Mouse (Mus musculus) ovary, postnatal 14 days (tissue): ENCODE data around the gene Tlr5.

Experiments
- DNase-seq: peaks from one replicate; pipeline ENCODE4 v3.0.0; 2022; ENCODE audit warnings: low spot score

The Tlr5 gene

DNA sequence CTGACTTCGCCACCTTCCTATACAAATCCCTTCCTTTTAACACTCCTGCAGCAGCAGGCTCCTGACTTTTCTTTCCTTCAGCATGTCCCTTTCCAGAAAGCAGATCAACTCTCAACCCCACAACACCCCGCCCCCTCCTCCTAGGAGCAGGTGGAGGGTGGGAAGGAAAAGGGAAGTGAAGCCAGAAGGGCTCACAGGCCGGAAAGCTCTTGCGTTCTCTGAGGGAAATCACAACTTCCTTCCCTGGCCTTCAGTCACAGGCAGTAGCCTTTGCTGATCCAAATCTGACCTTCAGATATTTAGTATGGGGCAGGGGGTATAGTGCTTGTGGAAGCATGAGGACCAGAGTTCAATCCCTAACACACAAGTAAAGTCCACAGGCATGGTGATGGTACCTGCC is 921 bp upstream of the Tlr5 start:
- DNase-seq, result no peak

DNA sequence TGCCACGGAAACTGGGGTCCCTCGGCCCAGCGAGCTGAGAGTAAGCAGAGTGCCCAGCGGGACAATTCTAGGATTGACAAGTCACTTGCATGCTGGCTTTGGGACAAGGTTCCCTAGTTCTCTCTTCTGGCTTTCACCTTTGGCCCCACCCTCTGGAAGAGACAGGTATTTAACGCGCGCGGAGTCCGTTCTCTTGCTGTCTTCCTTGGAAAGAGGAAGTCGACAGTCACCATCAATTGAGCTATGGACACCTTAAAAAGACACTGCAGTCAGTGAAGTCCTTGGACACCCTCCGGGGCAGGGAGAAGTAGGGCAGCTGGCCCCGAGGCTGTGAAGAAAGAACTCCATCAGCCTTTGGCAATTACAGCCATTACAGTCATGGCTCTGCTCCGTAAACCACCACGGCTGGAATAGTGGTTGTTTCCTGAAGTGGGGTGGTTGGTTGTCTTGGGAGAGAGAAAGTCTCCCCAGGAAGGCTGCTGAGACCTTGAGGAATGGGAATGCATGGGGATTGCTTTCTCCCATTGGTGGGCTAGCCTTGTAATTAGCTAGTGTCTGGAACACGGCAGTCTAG is 546 bp downstream of the Tlr5 start:
- DNase-seq, result no peak

DNA sequence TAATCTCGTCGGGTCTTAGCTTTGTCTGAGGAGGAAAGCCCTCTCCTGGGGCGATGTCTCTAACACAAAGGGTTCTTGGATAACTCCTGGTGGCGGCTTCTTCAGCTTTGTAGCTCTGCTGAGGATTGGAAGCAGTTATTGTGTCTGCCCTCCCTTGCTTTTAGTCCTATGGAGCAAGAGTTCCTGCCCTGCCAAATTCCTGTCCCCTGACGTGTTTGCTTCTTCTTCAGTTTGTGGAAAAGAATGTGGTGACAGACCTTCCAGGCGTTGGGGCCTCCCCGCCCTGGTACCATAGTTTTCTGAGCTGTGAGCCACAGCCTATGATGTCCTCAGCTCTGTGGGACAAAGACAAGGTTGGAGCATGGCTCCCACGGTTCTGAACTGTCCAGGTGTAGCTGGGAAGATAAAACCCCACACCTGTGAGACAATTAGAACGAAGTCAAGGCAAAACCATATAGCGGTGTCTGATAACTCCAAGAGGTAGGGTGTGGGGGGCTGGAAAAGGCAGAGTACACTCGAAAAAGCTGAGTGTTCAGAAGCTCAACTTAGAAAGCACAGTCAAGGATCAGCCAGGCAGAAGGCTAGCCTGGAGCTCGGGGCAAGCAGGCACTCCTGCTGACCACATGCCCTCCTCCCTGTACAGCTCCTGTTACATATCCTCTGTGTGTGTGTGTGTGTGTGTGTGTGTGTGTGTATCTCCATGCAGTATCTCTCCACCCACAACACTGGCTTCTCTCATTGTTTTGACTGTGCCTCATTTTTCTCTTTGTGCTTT is 1.8 kb downstream of the Tlr5 start:
- no peak for DNase-seq

DNA sequence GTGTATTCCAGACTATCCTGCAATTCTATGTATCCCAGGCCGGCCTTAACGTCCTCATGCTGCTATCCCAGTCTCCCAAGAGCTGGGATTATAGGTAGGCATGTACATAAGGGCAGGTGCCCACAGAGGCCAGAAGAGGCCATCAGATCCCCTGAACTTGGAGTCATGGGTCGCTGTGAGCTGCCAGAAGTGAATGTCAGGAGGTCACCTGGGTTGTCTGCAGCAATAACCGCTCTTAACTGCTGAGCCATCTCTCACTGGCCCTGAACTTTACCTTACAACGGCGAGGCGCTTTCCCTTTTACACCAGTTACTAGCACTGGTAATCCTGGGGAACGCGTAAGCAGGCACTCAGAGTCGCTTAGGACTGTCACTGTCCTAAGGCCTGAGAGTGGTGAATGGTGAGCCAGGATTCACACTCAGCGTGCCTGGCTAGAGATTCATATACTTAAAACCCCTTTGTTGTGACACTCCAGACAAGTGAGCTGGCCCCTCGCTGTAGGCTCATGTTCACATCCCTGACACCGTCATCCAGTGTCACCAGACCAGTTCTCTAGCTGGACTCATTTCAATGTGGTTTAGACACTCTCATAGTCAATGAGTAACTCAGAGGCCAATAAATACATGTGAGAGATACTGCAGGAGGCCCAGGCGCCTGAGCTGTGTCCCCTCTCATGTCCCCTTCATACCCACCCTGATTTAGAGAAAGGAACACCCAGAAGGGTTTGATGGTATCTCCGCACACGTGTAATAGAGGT is 2.6 kb downstream of the Tlr5 start:
- DNase-seq, result no peak

DNA sequence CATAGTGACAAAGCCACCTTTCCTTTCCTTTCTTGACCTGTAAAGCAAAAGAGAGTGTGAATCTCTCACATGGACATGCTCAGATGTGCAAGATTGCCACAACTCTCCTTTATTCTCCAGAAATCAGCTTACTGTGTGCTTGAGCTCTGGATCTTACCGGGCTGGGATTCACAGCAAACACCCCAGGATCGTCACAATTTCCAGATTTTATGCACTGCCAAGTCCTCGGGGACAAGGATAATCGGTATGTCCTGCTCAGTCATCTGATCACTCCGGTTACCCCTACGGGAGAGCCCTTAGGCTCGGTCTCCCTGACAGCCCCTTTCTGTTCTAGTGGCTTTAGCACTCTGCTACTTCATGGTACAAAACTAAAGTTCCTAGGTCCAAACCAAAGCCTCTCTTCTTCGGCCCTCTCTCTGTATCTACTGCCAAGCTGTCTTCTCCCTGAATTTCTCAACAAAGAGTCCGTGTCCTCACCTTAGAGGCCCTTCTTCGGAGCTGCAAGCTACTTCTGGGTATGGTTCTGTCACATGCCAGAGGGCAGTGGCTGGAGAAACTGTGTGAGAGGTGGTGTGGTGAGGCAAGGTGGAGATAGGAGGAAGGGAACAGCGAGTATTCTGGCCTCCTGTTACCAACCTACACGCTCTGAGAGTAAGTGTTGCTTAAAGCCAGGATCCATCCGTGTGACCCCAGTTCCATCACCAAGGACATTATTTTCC is 3.4 kb downstream of the Tlr5 start:
- no peak for DNase-seq

DNA sequence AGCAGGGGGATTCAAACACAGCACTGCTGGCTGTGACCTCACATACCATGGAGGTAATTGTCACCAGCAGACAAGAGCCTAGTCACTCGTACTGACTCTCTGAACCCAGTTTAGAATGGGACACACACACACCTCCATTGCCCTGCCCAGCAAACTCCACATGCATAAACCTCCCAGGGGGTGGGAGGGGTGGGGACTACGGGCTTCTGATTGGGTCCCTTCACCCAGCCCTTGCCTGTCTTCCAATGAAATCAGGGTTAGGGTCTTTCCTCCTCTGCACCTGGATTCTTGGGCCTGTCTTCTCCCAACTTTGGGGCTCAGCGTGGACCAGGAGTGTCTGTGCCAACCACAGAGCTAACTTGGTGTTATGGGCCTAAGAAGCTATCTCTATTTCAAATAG is 4.2 kb downstream of the Tlr5 start:
- no peak for DNase-seq

DNA sequence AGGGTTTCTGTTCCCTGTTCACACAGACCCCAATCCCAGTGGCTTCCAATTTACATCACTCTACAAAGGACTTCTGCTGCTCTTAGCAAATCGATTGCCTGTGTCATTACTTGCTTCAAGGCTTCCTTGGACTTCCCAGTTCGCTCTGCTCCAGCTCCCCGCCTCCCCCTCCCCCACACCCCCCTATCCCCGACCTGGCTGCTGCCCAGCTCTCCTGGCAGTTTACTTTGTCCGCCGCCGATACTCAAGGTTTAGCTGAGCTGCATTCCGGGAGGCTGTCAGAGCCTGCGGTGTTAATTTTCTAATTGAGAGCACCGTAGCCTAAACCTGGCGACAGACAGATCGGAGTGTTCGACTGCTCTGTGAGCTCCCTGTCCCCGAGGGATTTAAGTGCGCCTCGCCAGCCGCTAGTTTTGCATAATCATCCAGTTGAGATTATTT is 4.7 kb downstream of the Tlr5 start:
- peak; percentile 46 for DNase-seq

DNA sequence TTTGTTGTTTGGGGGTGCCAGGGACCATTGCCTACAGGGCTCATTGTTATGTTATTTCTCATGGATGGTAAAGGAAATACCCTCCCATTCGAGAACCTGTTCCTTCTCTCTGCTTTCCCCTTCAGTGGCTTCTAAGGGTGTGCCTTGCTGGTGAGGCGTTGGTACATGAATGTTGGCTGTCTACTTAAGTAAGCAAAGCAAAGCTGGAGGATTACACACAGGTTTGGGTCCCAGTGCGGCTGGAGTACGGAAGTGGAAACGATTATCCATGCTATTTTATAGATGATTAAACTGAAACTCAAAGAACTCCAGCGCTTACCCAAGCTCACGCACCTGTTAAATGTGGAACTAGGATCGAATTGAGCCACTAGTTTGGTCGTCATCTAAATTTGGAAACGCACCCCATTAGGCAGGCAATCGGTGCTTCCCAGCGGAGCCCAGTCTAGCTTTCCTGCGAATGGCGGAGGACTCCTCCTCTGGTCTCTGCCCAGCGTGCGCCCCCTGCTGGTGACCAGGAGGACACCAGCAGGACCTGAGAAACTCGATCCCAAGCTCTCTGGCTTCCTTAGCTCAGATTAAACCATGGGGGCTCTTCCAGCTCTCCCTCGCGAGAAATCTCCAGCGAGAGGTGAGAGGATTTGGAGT is 5.3 kb downstream of the Tlr5 start:
- DNase-seq, result peak; percentile 85

DNA sequence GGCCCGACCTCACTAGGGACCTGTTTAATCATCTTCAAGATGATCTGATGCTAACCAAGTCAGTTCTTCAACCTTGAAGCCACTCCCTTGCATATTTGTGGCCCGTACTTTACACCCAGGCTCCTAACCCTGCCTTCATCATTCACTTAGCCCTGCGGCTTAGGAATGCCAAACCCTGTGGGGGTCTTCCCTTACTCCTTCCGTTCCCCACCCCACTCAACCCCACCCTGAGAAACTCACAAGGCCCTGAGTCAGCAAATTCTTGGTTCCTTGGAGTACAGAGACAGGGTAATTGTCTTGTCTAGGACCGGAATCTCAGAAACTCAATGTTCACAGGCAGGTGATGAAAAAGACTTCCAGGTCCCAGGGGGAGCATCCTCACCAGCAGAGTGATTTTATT is 6.5 kb downstream of the Tlr5 start:
- no peak for DNase-seq

DNA sequence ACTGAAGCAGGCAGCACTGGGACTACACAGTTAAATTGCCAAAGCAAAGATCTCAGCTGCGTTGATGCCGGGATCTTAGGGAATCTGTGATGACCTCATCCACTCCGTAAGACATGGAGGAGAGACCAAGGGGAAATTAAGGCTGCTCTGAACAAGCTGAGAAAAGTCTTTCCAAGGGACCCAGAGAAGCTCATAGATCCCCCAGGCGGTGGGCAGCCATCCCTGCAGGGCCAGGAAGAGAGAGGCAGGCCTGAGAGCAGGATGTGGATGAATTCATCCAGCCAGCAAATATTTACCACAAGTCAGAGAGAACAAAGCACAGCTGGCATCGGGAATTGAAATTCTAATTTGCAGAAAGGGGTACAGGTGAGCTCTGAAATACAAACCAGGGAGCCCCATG is 8.7 kb downstream of the Tlr5 start:
- DNase-seq, result no peak

DNA sequence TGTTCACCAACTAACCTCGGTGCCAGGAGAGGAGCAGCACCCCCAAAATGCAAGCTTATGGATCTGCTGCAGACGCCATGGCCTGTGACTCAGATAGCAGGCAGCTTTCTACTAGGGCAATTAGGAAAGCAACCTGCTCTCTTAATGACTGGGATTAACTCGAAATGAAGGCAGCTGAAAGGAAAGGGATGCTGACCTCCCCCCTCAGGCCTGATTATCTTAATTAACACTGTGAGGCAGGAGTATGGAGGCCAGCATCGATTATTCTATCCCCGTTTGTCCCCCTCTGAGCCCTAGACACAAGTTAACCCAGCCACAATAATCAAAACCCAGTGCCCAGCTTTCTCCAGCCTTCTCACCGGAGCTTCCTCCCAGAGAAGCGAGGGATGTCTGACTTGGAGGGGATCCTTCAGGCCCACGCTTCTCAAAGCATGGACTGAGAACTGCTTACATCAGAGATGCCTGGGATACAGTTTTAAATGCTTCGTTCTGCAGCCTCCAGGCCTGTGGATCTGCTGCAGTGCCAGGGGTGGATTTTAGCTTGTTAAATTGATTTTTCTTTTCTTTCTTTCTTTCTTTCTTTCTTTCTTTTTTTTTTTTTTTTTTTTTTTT is 10.4 kb downstream of the Tlr5 start:
- DNase-seq, result no peak

DNA sequence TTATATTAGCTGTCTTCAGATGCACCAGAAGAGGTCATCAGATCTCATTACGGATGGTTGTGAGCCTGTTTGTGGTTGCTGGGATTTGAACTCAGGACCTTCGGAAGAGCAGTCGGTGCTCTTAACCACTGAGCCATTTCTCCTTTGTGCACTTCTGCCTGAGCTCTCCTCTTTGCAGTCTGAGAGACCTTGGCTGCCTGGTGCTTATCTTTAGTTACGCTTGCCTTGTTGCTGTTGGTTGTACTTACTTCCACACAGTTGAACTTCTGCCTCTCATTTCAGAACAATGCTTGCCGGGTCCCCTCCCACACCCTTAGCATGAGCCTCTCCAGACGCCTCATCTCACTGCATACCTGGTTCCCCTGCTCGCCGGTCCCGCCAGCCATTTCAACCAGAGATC is 14.1 kb downstream of the Tlr5 start:
- no peak for DNase-seq

DNA sequence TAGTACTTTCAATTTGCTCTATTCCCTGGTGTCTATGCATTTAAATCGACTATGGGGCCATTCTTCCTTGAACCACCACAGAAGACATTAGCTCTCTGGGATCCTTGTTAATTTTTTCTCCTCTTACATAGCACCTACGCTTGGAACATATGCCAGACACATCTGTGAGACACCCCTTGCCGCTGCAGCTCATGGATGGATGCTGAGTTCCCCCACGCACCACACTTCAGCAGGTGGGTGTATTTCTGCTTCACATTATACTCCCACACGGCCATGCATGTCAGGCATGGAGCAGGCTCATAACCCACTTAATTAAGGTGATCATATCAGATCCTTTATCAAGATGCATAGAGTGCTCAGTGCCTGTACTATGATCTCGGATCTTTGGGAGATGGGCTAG is 17.7 kb downstream of the Tlr5 start:
- DNase-seq, result no peak

DNA sequence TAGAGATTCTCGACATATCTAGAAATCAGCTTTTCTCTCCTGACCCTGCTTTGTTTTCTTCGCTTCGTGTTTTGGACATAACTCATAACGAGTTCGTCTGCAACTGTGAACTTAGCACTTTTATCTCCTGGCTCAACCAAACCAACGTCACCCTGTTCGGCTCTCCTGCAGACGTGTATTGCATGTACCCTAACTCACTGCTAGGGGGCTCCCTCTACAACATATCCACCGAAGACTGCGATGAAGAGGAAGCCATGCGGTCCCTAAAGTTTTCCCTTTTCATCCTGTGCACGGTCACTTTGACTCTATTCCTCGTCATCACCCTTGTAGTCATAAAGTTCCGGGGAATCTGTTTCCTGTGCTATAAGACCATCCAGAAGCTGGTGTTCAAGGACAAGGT is 20.2 kb downstream of the Tlr5 start:
- no peak for DNase-seq

DNA sequence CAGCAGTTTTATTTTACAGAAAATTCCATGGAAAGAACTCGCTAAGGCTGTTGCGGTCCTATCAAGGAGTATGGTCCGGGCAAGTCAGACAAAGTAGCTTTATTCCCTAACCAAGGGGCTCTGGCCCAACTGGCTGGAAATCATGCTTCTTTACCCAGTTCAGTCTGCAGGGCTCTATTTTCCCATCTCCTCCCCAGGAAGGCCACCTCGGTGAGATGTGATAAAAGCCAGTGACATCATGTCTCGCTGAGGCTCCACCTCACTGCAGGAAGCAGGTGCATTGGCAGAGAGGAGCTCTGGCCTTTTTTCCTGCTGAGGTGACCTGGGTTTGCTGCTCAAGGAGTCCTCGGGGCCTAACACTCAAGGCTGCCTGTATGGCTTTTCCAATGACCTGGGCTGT is 26.1 kb downstream of the Tlr5 start:
- DNase-seq, result no peak

DNA sequence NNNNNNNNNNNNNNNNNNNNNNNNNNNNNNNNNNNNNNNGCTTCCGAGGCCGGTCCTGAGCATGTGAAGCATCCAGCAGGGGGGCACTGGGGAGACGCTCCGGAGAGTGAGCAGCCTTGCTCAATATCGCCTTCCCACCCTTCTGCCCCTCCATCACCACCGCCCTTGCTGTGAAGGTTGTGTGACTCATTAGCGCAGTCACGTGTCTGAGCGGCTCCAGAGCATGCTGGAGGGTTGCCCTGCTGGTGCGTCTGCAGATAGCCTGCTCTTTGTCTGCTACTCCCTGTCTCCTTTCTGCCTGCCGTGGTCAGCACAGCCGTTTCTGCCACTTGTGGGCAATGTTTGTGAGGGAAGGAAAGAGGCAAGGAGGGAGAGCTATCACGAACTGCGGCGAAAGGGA is 28.4 kb downstream of the Tlr5 start:
- peak; percentile 78 for DNase-seq

DNA sequence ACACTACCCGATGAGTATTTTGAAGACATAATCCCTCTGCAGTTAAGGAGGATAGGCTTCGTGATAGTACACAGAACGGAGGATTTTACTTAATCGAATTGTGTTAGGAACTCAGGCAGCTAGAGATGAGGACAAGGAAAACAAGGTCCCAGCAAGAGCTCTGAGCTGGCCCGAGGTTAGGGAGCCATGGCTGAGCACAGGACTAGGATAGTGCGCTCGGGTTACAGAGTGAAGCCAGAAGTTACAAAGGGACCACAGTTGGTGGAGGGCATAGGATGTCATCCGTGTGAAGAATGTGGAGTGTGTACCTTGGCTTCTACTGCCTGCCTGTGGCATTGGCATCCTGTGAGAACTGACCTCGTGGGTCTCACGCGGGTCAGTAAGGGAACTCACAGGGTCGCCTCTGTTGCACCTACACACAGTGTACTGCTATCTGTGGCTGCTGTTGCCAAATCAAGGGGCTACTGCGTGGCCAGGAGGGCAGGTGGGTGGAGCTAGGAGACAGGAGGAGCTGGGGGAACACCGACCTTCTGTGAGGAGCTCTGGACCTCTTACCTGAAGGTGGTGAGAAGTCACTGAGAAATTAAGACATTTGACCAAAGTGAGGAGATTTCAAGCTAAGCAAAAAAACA is 29.0 kb downstream of the Tlr5 start:
- DNase-seq, result no peak

DNA sequence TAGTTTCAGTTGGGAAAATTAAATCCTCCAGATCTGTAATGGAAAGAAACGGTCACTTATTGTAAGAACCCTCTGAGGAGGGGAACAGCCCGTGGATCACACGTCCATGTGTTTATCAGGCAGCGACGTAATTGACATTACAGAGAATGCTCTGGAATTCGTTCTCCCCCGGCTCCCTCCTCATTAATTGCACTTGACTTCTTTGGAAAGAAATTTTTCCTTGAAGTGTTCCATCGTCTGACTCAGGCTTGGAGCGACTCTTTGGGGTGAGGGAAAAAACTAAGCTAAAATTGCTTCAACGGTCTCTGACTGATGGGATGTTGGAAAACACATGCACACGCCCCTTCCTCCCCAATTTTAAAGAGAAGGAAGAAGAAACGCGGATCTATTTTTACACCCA is 31.7 kb downstream of the Tlr5 start:
- DNase-seq, result no peak

DNA sequence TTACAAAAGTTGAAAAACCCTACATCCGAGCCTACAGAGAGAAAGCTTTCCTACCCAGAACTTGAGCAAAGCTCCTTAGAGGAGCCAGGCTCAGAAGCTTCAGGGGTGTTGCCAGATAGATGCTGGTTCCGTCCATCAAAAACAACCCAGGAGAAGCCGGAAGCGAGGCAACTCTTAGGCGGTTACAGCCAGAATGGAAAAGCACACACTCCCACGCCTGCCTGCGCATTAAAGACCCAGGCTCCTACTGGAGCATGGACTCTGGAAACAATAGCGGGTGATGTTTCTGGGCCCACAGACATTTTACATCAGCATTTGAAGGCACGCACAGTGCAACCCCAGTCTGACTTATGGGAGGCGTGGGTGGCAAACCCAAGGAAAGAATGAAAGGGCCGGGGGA is 32.2 kb downstream of the Tlr5 start:
- peak; percentile 23 for DNase-seq

DNA sequence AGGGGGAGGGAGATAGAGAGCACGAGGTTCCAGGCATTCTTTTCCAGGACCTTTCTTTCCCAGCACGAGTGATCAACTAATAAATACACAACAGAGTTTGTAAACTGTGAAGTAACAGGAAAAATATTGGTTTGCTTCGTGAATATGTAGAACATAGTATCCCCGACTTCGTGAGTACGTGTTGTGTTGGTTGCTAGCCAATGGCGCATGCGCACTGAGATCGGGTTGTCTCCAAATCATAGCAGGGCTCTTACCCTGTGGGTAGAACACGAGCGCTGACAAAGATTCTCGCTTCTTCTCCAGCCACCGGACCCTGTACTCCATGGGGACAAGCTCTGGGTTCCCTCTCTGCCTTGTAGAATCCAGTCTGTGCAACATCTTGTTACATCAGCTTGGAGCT is 33.2 kb downstream of the Tlr5 start:
- no peak for DNase-seq

DNA sequence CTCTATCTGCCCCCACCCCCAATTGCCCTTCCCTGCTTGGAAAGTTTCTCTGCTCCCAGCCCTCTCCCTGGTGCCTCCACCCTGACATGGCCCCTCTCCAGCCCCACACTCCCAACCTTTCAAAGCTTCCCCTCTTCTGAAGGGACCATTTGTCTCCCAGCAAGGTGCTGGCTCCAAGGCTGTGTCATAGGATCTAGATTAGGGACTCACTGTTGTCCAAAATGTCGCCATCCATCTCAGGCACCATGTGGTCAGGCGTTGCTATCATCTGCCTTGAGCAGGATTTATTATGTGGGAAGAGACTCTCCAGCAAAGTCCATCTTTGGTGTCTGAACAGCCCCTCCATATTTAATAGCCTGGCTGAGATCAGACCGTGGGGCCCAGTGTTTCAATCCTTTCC is 34.1 kb downstream of the Tlr5 start:
- no peak for DNase-seq
